Mouse (Mus musculus) forebrain, embryonic 10.5 days (tissue): ENCODE measurements around the gene Gm10382. TPM values are rescaled to one million over a fixed set of nuclear protein-coding genes. Genes with fewer than 3 reads are reported as not detected.
A peak's percentile ranks its signal among the peaks of the same experiment; 100 is the strongest.
"Not testable (repeated sequence)": the region's sequence is repeated elsewhere in the genome, so short reads cannot be mapped to it uniquely, and the experiment has no call there.

ENCODE experiments used
- DNase-seq: peaks from one replicate; pipeline ENCODE4 v3.0.0-alpha.2; 2017; ENCODE audit warnings: low spot score; ENCODE audit errors: extremely low spot score
- H3K27ac ChIP-seq: fragments of 300-500 bp; sonication (generic); 2 replicates; pipeline ENCODE4 v1.5.1; 2016; ENCODE audit warnings: mild to moderate bottlenecking
- H3K27me3 ChIP-seq: fragments of 300-500 bp; sonication (generic); 2 replicates; pipeline ENCODE4 v1.6.1; 2016; ENCODE audit warnings: mild to moderate bottlenecking; ENCODE audit not compliant: poor library complexity, severe bottlenecking
- H3K36me3 ChIP-seq: fragments of 300-500 bp; sonication (generic); replicated peaks from 2 replicates; pipeline ENCODE4 v1.6.1; 2016; ENCODE audit warnings: mild to moderate bottlenecking, moderate library complexity
- H3K4me1 ChIP-seq: fragments of 300-500 bp; sonication (generic); 2 replicates; pipeline ENCODE4 v1.6.1; 2016
- H3K4me3 ChIP-seq: fragments of 300-500 bp; sonication (generic); 2 replicates; pipeline ENCODE4 v1.5.1; 2016; ENCODE audit warnings: mild to moderate bottlenecking, moderate library complexity
- H3K9me3 ChIP-seq: fragments of 300-500 bp; sonication (generic); 2 replicates; pipeline ENCODE4 v1.6.1; 2016; ENCODE audit warnings: mild to moderate bottlenecking, moderate library complexity
- WGBS: fragments of 180-500 bp; shearing (Covaris S2); methylation state at CpG from one replicate; pipeline ENCODE4 v1.1.7; 2016; 5-methylcytosine and 5-hydroxymethylcytosine counted together
- polyA plus RNA-seq: library from polyadenylated mRNA; unstranded; fragments of >200 nt; fragmentation: Nextera tagmentation; extraction: Ambion mirVana; gene quantifications from 2 replicates; pipeline ENCODE4 v1.2.1, GENCODE M21; 2016

Gene Gm10382
- polyA plus RNA-seq, 1 experiment from 2014 or later: 0.38 TPM

GRCm38 (mm10) chr5:125391609-125392008, 2.5 kb downstream of the Gm10382 start:
- DNase-seq: no peak
- H3K4me3 ChIP-seq: no peak overlapping the region
- WGBS: 89% methylated on average over 5 of the region's 5 CpGs
- no peaks in the 10 kb centered on the region for H3K27me3 ChIP-seq
- peak overlapping the region; percentile 96 for H3K27ac ChIP-seq
- peaks cover 13% of the 10 kb centered on the region for H3K36me3 ChIP-seq
- H3K9me3 ChIP-seq: no peaks in the 10 kb centered on the region
- peaks cover 49% of the 10 kb centered on the region for H3K4me1 ChIP-seq

GRCm38 (mm10) chr5:125392176-125392575, 3.1 kb downstream of the Gm10382 start:
- not testable (repeated sequence) for H3K27me3 ChIP-seq, H3K9me3 ChIP-seq, H3K4me3 ChIP-seq, DNase-seq
- Histone ChIP-seq H3K27ac (peak overlapping the region; percentile 96), H3K36me3 (peaks cover 11% of the 10 kb centered on the region), H3K4me1 (peaks cover 49% of the 10 kb centered on the region)
- WGBS: 96% methylated on average over 4 of the region's 4 CpGs

- H3K27ac ChIP-seq: peak overlapping the region; percentile 96
- no peaks in the 10 kb centered on the region for H3K27me3 ChIP-seq
- H3K4me3 ChIP-seq: peak overlapping the region; percentile 46
- peaks cover 49% of the 10 kb centered on the region for H3K4me1 ChIP-seq
- peaks cover 10% of the 10 kb centered on the region for H3K36me3 ChIP-seq
- DNase-seq: no peak
- WGBS: 48% methylated on average over 1 of the region's 1 CpGs
- H3K9me3 ChIP-seq: no peaks in the 10 kb centered on the region
Measured at GRCm38 (mm10) chr5:125392618-125392976, 3.5 kb downstream of the Gm10382 start.

- Histone ChIP-seq H3K36me3 (peaks cover 8% of the 10 kb centered on the region), H3K4me1 (peaks cover 48% of the 10 kb centered on the region)
- 1% methylated on average over 20 of the region's 20 CpGs for WGBS
Measured at GRCm38 (mm10) chr5:125392977-125393621, 4.0 kb downstream of the Gm10382 start.

GRCm38 (mm10) chr5:125393622-125394603, 4.8 kb downstream of the Gm10382 start:
- Histone ChIP-seq H3K4me3 (peak overlapping the region; percentile 46), H3K4me1 (peaks cover 40% of the 10 kb centered on the region), H3K27me3 (peaks cover 10% of the 10 kb centered on the region; the same call in 1 of the 2 replicates), H3K9me3 (no peaks in the 10 kb centered on the region), H3K27ac (peak overlapping the region; percentile 96), H3K36me3 (no peaks in the 10 kb centered on the region; the same call in 1 of the 2 replicates)
- peak; percentile 92 for DNase-seq
- WGBS: 12% methylated on average over 24 of the region's 25 CpGs

More at GRCm38 (mm10) chr5:125392977-125393621, 4.0 kb downstream of the Gm10382 start:
- peak; percentile 93 for DNase-seq
- 0 out of 2 replicates have a peak, but pooled peaks cover 1% of the 10 kb centered on the region for H3K27me3 ChIP-seq
- no peaks in the 10 kb centered on the region for H3K9me3 ChIP-seq
- peak overlapping the region; percentile 46 for H3K4me3 ChIP-seq
- peak overlapping the region; percentile 96 for H3K27ac ChIP-seq

GRCm38 (mm10) chr5:125395008-125395407, 5.9 kb downstream of the Gm10382 start:
- H3K4me3 ChIP-seq: peak overlapping the region; percentile 46; the same call in 1 of the 2 replicates
- H3K36me3 ChIP-seq: no peaks in the 10 kb centered on the region
- DNase-seq: no peak
- 68% methylated on average over 3 of the region's 3 CpGs for WGBS
- peak overlapping the region; percentile 96 for H3K27ac ChIP-seq
- peaks cover 10% of the 10 kb centered on the region; the same call in 1 of the 2 replicates for H3K27me3 ChIP-seq
- no peaks in the 10 kb centered on the region for H3K9me3 ChIP-seq
- peaks cover 38% of the 10 kb centered on the region for H3K4me1 ChIP-seq

GRCm38 (mm10) chr5:125400903-125401302, 11.8 kb downstream of the Gm10382 start:
- 67% methylated on average over 7 of the region's 7 CpGs for WGBS
- Histone ChIP-seq H3K27ac (no peak overlapping the region), H3K4me3 (no peak overlapping the region), H3K27me3 (peaks cover 23% of the 10 kb centered on the region), H3K9me3 (no peaks in the 10 kb centered on the region), H3K4me1 (peaks cover 19% of the 10 kb centered on the region), H3K36me3 (no peaks in the 10 kb centered on the region)
- DNase-seq: no peak

- 51% methylated on average over 10 of the region's 10 CpGs for WGBS
- peaks cover 23% of the 10 kb centered on the region for H3K27me3 ChIP-seq
- no peak for DNase-seq
- H3K36me3 ChIP-seq: no peaks in the 10 kb centered on the region
- no peak overlapping the region for H3K27ac ChIP-seq
- H3K4me3 ChIP-seq: peak overlapping the region; percentile 19
- H3K9me3 ChIP-seq: no peaks in the 10 kb centered on the region
- H3K4me1 ChIP-seq: peaks cover 32% of the 10 kb centered on the region
Measured at GRCm38 (mm10) chr5:125402476-125402875, 13.4 kb downstream of the Gm10382 start.

- peaks cover 36% of the 10 kb centered on the region for H3K4me1 ChIP-seq
- H3K9me3 ChIP-seq: no peaks in the 10 kb centered on the region
- no peaks in the 10 kb centered on the region for H3K36me3 ChIP-seq
- WGBS: 56% methylated on average over 6 of the region's 6 CpGs
- H3K27me3 ChIP-seq: peaks cover 22% of the 10 kb centered on the region
- peak overlapping the region; percentile 66 for H3K4me3 ChIP-seq
- no peak overlapping the region for H3K27ac ChIP-seq
- DNase-seq: no peak
Measured at GRCm38 (mm10) chr5:125402991-125403390, 13.9 kb downstream of the Gm10382 start.

- Histone ChIP-seq H3K27me3 (peaks cover 14% of the 10 kb centered on the region), H3K4me1 (peaks cover 42% of the 10 kb centered on the region), H3K27ac (peak overlapping the region; percentile 81), H3K36me3 (no peaks in the 10 kb centered on the region), H3K4me3 (peak overlapping the region; percentile 66), H3K9me3 (no peaks in the 10 kb centered on the region)
- peak; percentile 80 for DNase-seq
- WGBS: 11% methylated on average over 31 of the region's 31 CpGs
Measured at GRCm38 (mm10) chr5:125403481-125404465, 14.7 kb downstream of the Gm10382 start.

GRCm38 (mm10) chr5:125404536-125404902, 15.4 kb downstream of the Gm10382 start:
- Histone ChIP-seq H3K4me3 (peak overlapping the region; percentile 66), H3K27me3 (peaks cover 13% of the 10 kb centered on the region; the same call in 1 of the 2 replicates), H3K36me3 (no peaks in the 10 kb centered on the region), H3K9me3 (no peaks in the 10 kb centered on the region), H3K27ac (peak overlapping the region; percentile 89), H3K4me1 (peaks cover 44% of the 10 kb centered on the region)
- no peak for DNase-seq
- WGBS: 1% methylated on average over 7 of the region's 7 CpGs
